Mouse (Mus musculus): ENCODE measurements at regions not wholly inside any gene's neighbourhood (a gene's known extent, or its start where the extent isn't known, plus 50 kb on each side); places are given as distances from the start of the nearest gene placed in this dataset.

DNA sequence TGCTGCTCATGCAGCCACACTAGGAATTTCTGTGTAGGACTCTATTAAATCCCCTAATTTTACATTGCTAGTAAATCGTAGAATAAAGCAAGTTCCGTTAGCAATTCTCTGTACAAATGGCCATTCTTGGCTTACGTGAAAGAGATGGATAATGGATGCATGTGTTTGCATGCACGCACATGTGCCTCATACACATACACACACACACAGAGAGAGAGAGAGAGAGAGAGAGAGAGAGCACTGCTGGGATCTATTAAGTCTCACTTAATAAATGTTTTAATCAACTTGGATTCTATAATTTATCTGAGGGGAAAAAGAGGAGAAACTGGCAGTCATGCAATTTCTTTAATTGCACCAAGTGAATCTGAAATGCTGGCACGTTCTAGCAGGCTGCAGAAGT, 244.5 kb upstream of the Spred2 start:
- no peak for TF ChIP-seq ZNF384 (IDR thresholded peaks at IDR 0.05; ENCODE audit: low read depth, low read length)
- no peak for TF ChIP-seq HCFC1 (IDR thresholded peaks at IDR 0.05; ENCODE audit: borderline replicate concordance, insufficient read depth, low read length)
- in situ Hi-C loops (cut with MboI; ENCODE audit: low sequenced_read_pairs in 2 of 2, unreplicated experiment in 2 of 2), result no loop called here
- DNase-seq (ENCODE audit: low read depth, low spot score), result no peak

DNA sequence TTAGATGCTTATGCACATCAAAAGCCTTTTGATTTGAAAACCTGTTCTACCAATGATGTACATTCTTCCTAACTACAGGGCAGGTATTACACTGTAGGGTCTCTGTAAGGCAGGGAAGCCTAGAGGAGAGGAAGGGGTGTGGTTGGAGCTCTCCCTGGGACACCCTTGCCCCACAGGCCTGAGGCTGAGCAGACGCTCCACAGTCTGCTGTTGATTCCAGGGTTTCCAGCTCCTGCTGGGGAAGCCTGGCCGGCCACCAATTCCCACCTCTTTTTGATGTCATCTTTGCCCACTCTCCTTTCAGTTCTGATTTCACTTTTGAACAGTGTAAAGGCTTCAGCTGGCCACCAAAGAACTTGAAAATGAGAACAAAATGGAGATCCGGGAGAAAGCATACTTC, 223.0 kb upstream of the Spred2 start:
- H3K4me1 ChIP-seq (ENCODE audit: control insufficient read depth in 2 of 2, insufficient read depth in 2 of 2, low read length in 2 of 2, poor library complexity in 1 of 2), result no peaks in the 10 kb centered on the region
- TF ChIP-seq MAFK (IDR thresholded peaks at IDR 0.05; ENCODE audit: insufficient read depth, low read depth, low read length) (no peak), ZNF384 (IDR thresholded peaks at IDR 0.05; ENCODE audit: low read depth, low read length) (no peak), HCFC1 (IDR thresholded peaks at IDR 0.05; ENCODE audit: borderline replicate concordance, insufficient read depth, low read length) (no peak), CHD2 (IDR thresholded peaks at IDR 0.05; ENCODE audit: low read depth, low read length) (no peak), ZC3H11A (IDR thresholded peaks at IDR 0.05; ENCODE audit: borderline replicate concordance, low read depth, low read length) (no peak)
- H3K9ac ChIP-seq (ENCODE audit: insufficient read depth, low read depth, low read length, poor library complexity, severe bottlenecking), result no peak overlapping the region
- H3K27ac ChIP-seq (ENCODE audit: insufficient read depth, low read depth, low read length, poor library complexity, severe bottlenecking), result no peak overlapping the region
- in situ Hi-C loops (cut with MboI; ENCODE audit: low sequenced_read_pairs in 2 of 2, unreplicated experiment in 2 of 2), result no loop called here
- DNase-seq (ENCODE audit: low read depth, low spot score), result no peak
- H3K4me3 ChIP-seq (ENCODE audit: insufficient read depth in 1 of 2, low read depth in 1 of 2, low read length in 2 of 2, poor library complexity in 1 of 2, severe bottlenecking in 1 of 2), result no peak overlapping the region
- H3K36me3 ChIP-seq (ENCODE audit: control insufficient read depth, insufficient read depth, low read length, poor library complexity, severe bottlenecking), result no peaks in the 10 kb centered on the region
- H3K9me3 ChIP-seq (ENCODE audit: control insufficient read depth, insufficient read depth, low read depth, low read length), result no peaks in the 10 kb centered on the region

More for the DNA sequence above, 244.5 kb upstream of the Spred2 start:
- no peaks in the 10 kb centered on the region for H3K36me3 ChIP-seq (ENCODE audit: control insufficient read depth, insufficient read depth, low read length, poor library complexity, severe bottlenecking)
- H3K9me3 ChIP-seq (ENCODE audit: control insufficient read depth, insufficient read depth, low read depth, low read length), result no peaks in the 10 kb centered on the region
- no peak overlapping the region for H3K9ac ChIP-seq (ENCODE audit: insufficient read depth, low read depth, low read length, poor library complexity, severe bottlenecking)
- no peak overlapping the region for H3K27ac ChIP-seq (ENCODE audit: insufficient read depth, low read depth, low read length, poor library complexity, severe bottlenecking)
- H3K4me3 ChIP-seq (ENCODE audit: insufficient read depth in 1 of 2, low read depth in 1 of 2, low read length in 2 of 2, poor library complexity in 1 of 2, severe bottlenecking in 1 of 2), result no peak overlapping the region
- no peaks in the 10 kb centered on the region for H3K4me1 ChIP-seq (ENCODE audit: control insufficient read depth in 2 of 2, insufficient read depth in 2 of 2, low read length in 2 of 2, poor library complexity in 1 of 2)

DNA sequence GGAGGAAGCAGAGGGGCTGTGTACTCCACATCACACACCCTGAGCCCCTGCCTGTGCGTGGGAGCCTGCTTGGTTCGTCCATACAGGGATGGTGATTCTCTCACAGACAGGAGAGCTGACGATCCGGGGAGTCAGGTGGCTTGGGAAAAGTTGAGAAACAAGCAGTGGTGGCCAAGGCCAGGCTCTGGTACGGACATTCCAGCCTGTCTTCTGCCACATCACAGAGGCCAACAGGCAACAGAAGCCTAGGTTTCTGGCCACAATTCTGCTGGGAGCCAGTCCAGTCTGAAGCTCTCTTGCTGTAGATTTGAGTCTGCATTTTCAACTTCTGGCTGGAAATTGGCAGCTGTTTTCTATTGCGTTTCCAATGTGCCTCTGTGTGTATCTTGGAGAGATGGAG, 215.4 kb upstream of the Spred2 start:
- H3K9ac ChIP-seq (ENCODE audit: insufficient read depth, low read depth, low read length, poor library complexity, severe bottlenecking), result no peak overlapping the region
- DNase-seq (ENCODE audit: low read depth, low spot score), result no peak
- no peak overlapping the region for H3K4me3 ChIP-seq (ENCODE audit: insufficient read depth in 1 of 2, low read depth in 1 of 2, low read length in 2 of 2, poor library complexity in 1 of 2, severe bottlenecking in 1 of 2)
- peaks cover 0 to 2% of the 10 kb centered on the region in 2 experiments; a peak in 1 of 4 replicates for H3K4me1 ChIP-seq (ENCODE audit: control insufficient read depth in 2 of 2, insufficient read depth in 2 of 2, low read length in 2 of 2, poor library complexity in 1 of 2)
- H3K27ac ChIP-seq (ENCODE audit: insufficient read depth, low read depth, low read length, poor library complexity, severe bottlenecking), result no peak overlapping the region
- H3K9me3 ChIP-seq (ENCODE audit: control insufficient read depth, insufficient read depth, low read depth, low read length), result no peaks in the 10 kb centered on the region
- in situ Hi-C loops (cut with MboI; ENCODE audit: low sequenced_read_pairs in 2 of 2, unreplicated experiment in 2 of 2), result no loop called here
- no peaks in the 10 kb centered on the region for H3K36me3 ChIP-seq (ENCODE audit: control insufficient read depth, insufficient read depth, low read length, poor library complexity, severe bottlenecking)
- no peak for TF ChIP-seq ZC3H11A (IDR thresholded peaks at IDR 0.05; ENCODE audit: borderline replicate concordance, low read depth, low read length)
- no peak for TF ChIP-seq MAFK (IDR thresholded peaks at IDR 0.05; ENCODE audit: insufficient read depth, low read depth, low read length)
- TF ChIP-seq CHD2 (IDR thresholded peaks at IDR 0.05; ENCODE audit: low read depth, low read length), result no peak
- no peak for TF ChIP-seq HCFC1 (IDR thresholded peaks at IDR 0.05; ENCODE audit: borderline replicate concordance, insufficient read depth, low read length)
- TF ChIP-seq ZNF384 (IDR thresholded peaks at IDR 0.05; ENCODE audit: low read depth, low read length), result no peak

DNA sequence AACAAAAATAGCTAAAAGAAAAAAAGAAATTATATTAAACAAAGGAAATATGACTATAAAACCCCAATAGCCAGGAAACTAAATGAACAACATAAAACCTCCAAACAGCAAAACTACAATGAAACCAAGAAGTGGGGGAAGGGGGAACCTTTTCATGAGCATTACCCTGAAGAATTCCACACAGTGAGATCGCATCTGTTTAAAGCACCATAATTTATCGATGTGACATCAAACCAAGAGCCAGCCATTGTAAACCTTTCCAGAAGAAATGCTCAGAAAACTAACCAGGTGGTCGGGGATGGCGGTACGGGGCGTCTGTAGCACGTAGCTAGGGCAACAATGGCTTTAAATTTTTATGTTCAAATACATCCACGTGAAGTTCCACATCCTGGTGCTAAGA, 214.8 kb upstream of the Spred2 start:
- no peaks in the 10 kb centered on the region for H3K36me3 ChIP-seq (ENCODE audit: control insufficient read depth, insufficient read depth, low read length, poor library complexity, severe bottlenecking)
- TF ChIP-seq HCFC1 (IDR thresholded peaks at IDR 0.05; ENCODE audit: borderline replicate concordance, insufficient read depth, low read length) (no peak), MAFK (IDR thresholded peaks at IDR 0.05; ENCODE audit: insufficient read depth, low read depth, low read length) (no peak), ZC3H11A (IDR thresholded peaks at IDR 0.05; ENCODE audit: borderline replicate concordance, low read depth, low read length) (no peak), CHD2 (IDR thresholded peaks at IDR 0.05; ENCODE audit: low read depth, low read length) (no peak), ZNF384 (IDR thresholded peaks at IDR 0.05; ENCODE audit: low read depth, low read length) (no peak)
- in situ Hi-C loops (cut with MboI; ENCODE audit: low sequenced_read_pairs in 2 of 2, unreplicated experiment in 2 of 2), result no loop called here
- peaks cover 0 to 2% of the 10 kb centered on the region in 2 experiments; a peak in 1 of 4 replicates for H3K4me1 ChIP-seq (ENCODE audit: control insufficient read depth in 2 of 2, insufficient read depth in 2 of 2, low read length in 2 of 2, poor library complexity in 1 of 2)
- no peak overlapping the region for H3K9ac ChIP-seq (ENCODE audit: insufficient read depth, low read depth, low read length, poor library complexity, severe bottlenecking)
- H3K4me3 ChIP-seq (ENCODE audit: insufficient read depth in 1 of 2, low read depth in 1 of 2, low read length in 2 of 2, poor library complexity in 1 of 2, severe bottlenecking in 1 of 2), result no peak overlapping the region
- H3K27ac ChIP-seq (ENCODE audit: insufficient read depth, low read depth, low read length, poor library complexity, severe bottlenecking), result no peak overlapping the region
- no peak for DNase-seq (ENCODE audit: low read depth, low spot score)
- H3K9me3 ChIP-seq (ENCODE audit: control insufficient read depth, insufficient read depth, low read depth, low read length), result no peaks in the 10 kb centered on the region

DNA sequence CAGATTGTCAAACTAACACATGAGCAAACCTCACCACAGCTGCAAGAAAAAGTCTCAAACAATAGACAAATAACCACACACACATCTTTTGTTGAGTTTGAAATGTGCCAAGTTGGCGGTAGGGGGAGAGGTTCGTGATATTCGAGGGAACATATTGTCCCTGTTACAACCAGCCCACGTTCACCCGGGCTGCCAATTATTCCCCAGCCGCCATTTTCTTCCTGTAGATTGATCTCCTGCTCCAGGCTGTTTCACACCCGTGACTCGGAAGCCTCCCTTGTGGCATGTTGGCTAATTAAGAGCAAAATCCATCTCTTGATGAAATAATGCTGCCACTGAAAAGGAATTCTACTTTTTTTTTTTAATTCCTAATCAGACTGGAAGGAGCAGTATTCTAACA, 211.1 kb upstream of the Spred2 start:
- Histone ChIP-seq H3K9ac (ENCODE audit: insufficient read depth, low read depth, low read length, poor library complexity, severe bottlenecking) (no peak overlapping the region), H3K27ac (ENCODE audit: insufficient read depth, low read depth, low read length, poor library complexity, severe bottlenecking) (no peak overlapping the region), H3K9me3 (ENCODE audit: control insufficient read depth, insufficient read depth, low read depth, low read length) (no peaks in the 10 kb centered on the region), H3K36me3 (ENCODE audit: control insufficient read depth, insufficient read depth, low read length, poor library complexity, severe bottlenecking) (no peaks in the 10 kb centered on the region), H3K4me3 (ENCODE audit: insufficient read depth in 1 of 2, low read depth in 1 of 2, low read length in 2 of 2, poor library complexity in 1 of 2, severe bottlenecking in 1 of 2) (no peak overlapping the region), H3K4me1 (ENCODE audit: control insufficient read depth in 2 of 2, insufficient read depth in 2 of 2, low read length in 2 of 2, poor library complexity in 1 of 2) (peaks cover 0 to 2% of the 10 kb centered on the region in 2 experiments; a peak in 1 of 4 replicates)
- DNase-seq (ENCODE audit: low read depth, low spot score), result no peak
- TF ChIP-seq ZC3H11A (IDR thresholded peaks at IDR 0.05; ENCODE audit: borderline replicate concordance, low read depth, low read length) (no peak), CHD2 (IDR thresholded peaks at IDR 0.05; ENCODE audit: low read depth, low read length) (no peak), HCFC1 (IDR thresholded peaks at IDR 0.05; ENCODE audit: borderline replicate concordance, insufficient read depth, low read length) (no peak), ZNF384 (IDR thresholded peaks at IDR 0.05; ENCODE audit: low read depth, low read length) (no peak)
- in situ Hi-C loops (cut with MboI; ENCODE audit: low sequenced_read_pairs in 2 of 2, unreplicated experiment in 2 of 2), result no loop called here

All from ES-E14 (cell line).